Comparison of ENCODE assay signal across 22 mouse cellular contexts in the genomic region with DNA sequence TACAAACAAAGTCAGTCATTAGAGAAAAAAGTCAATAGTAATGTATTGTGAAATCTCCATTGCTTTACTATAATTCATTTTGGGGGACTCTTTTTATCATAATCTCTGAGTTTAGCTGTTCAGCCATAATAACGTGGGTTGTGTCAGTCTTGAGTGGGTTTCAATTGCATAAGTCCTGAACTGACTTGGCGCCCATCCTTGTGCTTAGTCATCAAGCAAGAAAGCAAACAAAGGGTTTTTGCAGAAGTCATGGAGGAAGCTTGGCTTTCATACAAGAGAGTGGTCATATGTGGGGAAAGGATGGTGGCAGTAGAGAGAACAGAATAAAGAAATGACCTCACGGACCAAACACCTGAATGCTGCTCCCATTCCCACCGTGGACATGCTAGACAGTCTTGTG.
DNase-seq lines count a peak whose midpoint lies in the region; ATAC-seq and TF ChIP-seq lines count a peak whose summit lies in the region.
"Had no signal": no experiment of that assay in that cellular context is flagged by ENCODE, and none has a peak within 500 bp of the region (broad histone marks: within the 10 kb centered on the region; RNA-seq: fewer than 3 reads in every experiment).

No protein-coding gene starts in this region.

- H3K27me3 ChIP-seq in Patski = no peaks in the 10 kb centered on the region
- H3K27me3 ChIP-seq in myocyte (ENCODE audit: control insufficient read depth, insufficient read depth, insufficient read length) = no peaks in the 10 kb centered on the region
- H3K27me3 ChIP-seq: heart, embryonic 13.5 days; hindbrain, embryonic 12.5 days had no signal

- POLR2A ChIA-PET in Patski (lab: Charles Lee) = no interaction called here

- peak; percentile 35 for ATAC-seq in Patski
- ATAC-seq: forebrain, embryonic 14.5 days; hindbrain, embryonic 16.5 days; inflammation-experienced regulatory T-cells, adult 6 months; intestine, postnatal 0 days had no signal

- no peak for TF ChIP-seq CTCF in Patski (IDR thresholded peaks at IDR 0.05)

- no peaks in the 10 kb centered on the region for H3K79me2 ChIP-seq in myocyte (ENCODE audit: control insufficient read depth, insufficient read depth)

- no peak for TF ChIP-seq POLR2A in myocyte (IDR thresholded peaks at IDR 0.05; ENCODE audit: insufficient read length, low read depth)

- H3K4me3 ChIP-seq in myocyte = no peak overlapping the region
- H3K4me3 ChIP-seq: embryonic facial prominence, embryonic 10.5 days; forebrain, embryonic 10.5 days; gastrocnemius, adult 2 months; heart, embryonic 13.5 days; hindbrain, embryonic 12.5 days had no signal

- H3K36me3 ChIP-seq in myocyte (ENCODE audit: control insufficient read depth, insufficient read depth) = no peaks in the 10 kb centered on the region
- H3K36me3 ChIP-seq: embryonic facial prominence, embryonic 10.5 days; forebrain, embryonic 10.5 days; heart, embryonic 13.5 days; hindbrain, embryonic 12.5 days had no signal

- in situ Hi-C loops in Patski (cut with MboI; ENCODE audit: low pct_unique_long_range_greater_than_20kb) = no loop called here

- CTCF ChIA-PET in Patski (lab: Charles Lee) = interaction anchor here (2.3 to 5.2 kb wide), 2 partner anchors 13 kb away, joined by 6 to 25 read pairs; no protein-coding TSS in a partner anchor

- H3K4me2 ChIP-seq in myocyte (ENCODE audit: low read depth) = no peak overlapping the region
- H3K4me2 ChIP-seq: heart, embryonic 13.5 days; hindbrain, embryonic 12.5 days had no signal

- peak; percentile 10 to 19 for DNase-seq in frontal cortex, postnatal 36 days (ENCODE audit: low spot score in 2 of 2)
- DNase-seq in frontal cortex, postnatal 14 days (ENCODE audit: low spot score in 2 of 2) = no peak
- peak; percentile 32 for DNase-seq in urinary bladder, postnatal 14 days (ENCODE audit: low spot score)
- no peak for DNase-seq in urinary bladder, adult 2 months (ENCODE audit: low spot score)
- DNase-seq in Patski (ENCODE audit: low read depth, low spot score) = no peak
- no peak for DNase-seq in spleen, adult 12 weeks (ENCODE audit: low spot score)
- no peak for DNase-seq in cerebellum, adult 9-11 months
- DNase-seq: adrenal gland, postnatal 10 days; cerebellum, adult 18-20 months; cerebellum, postnatal 10 days; gastrocnemius, adult 2 months; gastrocnemius, postnatal 25 days; heart, postnatal 36 days had no signal

- no peak overlapping the region for H3ac ChIP-seq in myocyte (ENCODE audit: control insufficient read depth, insufficient read length)

TF ChIP-seq in myocyte, 11 proteins besides CTCF, POLR2A, EP300 and RAD21:
- no peak for TF ChIP-seq MYOG (IDR thresholded peaks at IDR 0.05; ENCODE audit: control insufficient read depth in 1 of 3, insufficient read depth in 1 of 3, insufficient read length in 2 of 3, low read depth in 2 of 3)
- peak; percentile 58; the same call in 1 of the 2 replicates for TF ChIP-seq CEBPB (IDR thresholded peaks at IDR 0.05; ENCODE audit: insufficient read depth, poor library complexity, severe bottlenecking)

Comparison
In these comparisons a context has a peak if more than half of its experiments do, and no peak if none do; other contexts are left out.
1. DNase-seq: peak in frontal cortex, postnatal 36 days (2 of 2) and urinary bladder, postnatal 14 days (single experiment); none in frontal cortex, postnatal 14 days (0 of 2), urinary bladder, adult 2 months (single experiment), Patski (single experiment), spleen, adult 12 weeks (single experiment) and cerebellum, adult 9-11 months (single experiment).